Mouse (Mus musculus): ENCODE measurements around the gene Prr36.
"Not testable (repeated sequence)": the region's sequence is repeated elsewhere in the genome, so short reads cannot be mapped to it uniquely, and the experiment has no call there.

Prr36 gene

GRCm38 (mm10) chr8:4216791-4217621 is at the start of gene Prr36:
Gene Prr36, minus strand, starts transcription at chr8:4217459.
- no peak for DNase-seq

- DNase-seq = no peak
Measured at GRCm38 (mm10) chr8:4265160-4265914, 48.1 kb upstream of the Prr36 start.

- DNase-seq = no peak
Measured at GRCm38 (mm10) chr8:4263105-4263791, 46.0 kb upstream of the Prr36 start.

GRCm38 (mm10) chr8:4259805-4260170 is 42.5 kb upstream of the Prr36 start:
- no peak for DNase-seq

GRCm38 (mm10) chr8:4259125-4259804 is 42.0 kb upstream of the Prr36 start, which contains the start of gene Ctxn1:
Gene Ctxn1, minus strand, starts transcription at chr8:4259274.
- peak; percentile 93 for DNase-seq

- DNase-seq = peak; percentile 43
Measured at GRCm38 (mm10) chr8:4258678-4259077, 41.4 kb upstream of the Prr36 start.

GRCm38 (mm10) chr8:4258233-4258632 is 41.0 kb upstream of the Prr36 start:
- DNase-seq = peak; percentile 54

- no peak for DNase-seq
Measured at GRCm38 (mm10) chr8:4257350-4257749, 40.1 kb upstream of the Prr36 start.

GRCm38 (mm10) chr8:4256911-4257310 is 39.7 kb upstream of the Prr36 start:
- DNase-seq = no peak

- not testable (repeated sequence) for DNase-seq
Measured at GRCm38 (mm10) chr8:4255471-4255870, 38.2 kb upstream of the Prr36 start.

GRCm38 (mm10) chr8:4254001-4254400 is 36.7 kb upstream of the Prr36 start:
- DNase-seq = peak; percentile 83

- DNase-seq = peak; percentile 94
Measured at GRCm38 (mm10) chr8:4252934-4253841, 35.9 kb upstream of the Prr36 start, which contains the start of gene Snapc2. Gene Snapc2, plus strand, starts transcription at chr8:4253080.

GRCm38 (mm10) chr8:4252116-4252760 is 35.0 kb upstream of the Prr36 start:
- no peak for DNase-seq

GRCm38 (mm10) chr8:4250306-4250970 is 33.2 kb upstream of the Prr36 start:
- peak; percentile 75 for DNase-seq

GRCm38 (mm10) chr8:4249213-4249612 is 32.0 kb upstream of the Prr36 start:
- DNase-seq = no peak

GRCm38 (mm10) chr8:4247951-4248540 is 30.8 kb upstream of the Prr36 start, which contains the start of gene Tgfbr3l:
Gene Tgfbr3l, plus strand, starts transcription at chr8:4248214.
- DNase-seq = no peak

GRCm38 (mm10) chr8:4247241-4247640 is 30.0 kb upstream of the Prr36 start:
- DNase-seq = no peak

- no peak for DNase-seq
Measured at GRCm38 (mm10) chr8:4245737-4246136, 28.5 kb upstream of the Prr36 start.

GRCm38 (mm10) chr8:4245061-4245460 is 27.8 kb upstream of the Prr36 start:
- no peak for DNase-seq

All from kidney, adult 11 months (tissue).